Mouse (Mus musculus) cerebellum, postnatal 36 days (tissue): Measurements from ENCODE around the gene Pdgfc.
"Not testable (repeated sequence)": the region's sequence is repeated elsewhere in the genome, so short reads cannot be mapped to it uniquely, and the experiment has no call there.

ENCODE experiments used
- DNase-seq, 2 experiments: peaks; one replicate each; pipeline ENCODE4 v3.0.0; 2021 to 2022; ENCODE audit warnings: mixed read lengths in 2 of 2

Gene Pdgfc

DNA sequence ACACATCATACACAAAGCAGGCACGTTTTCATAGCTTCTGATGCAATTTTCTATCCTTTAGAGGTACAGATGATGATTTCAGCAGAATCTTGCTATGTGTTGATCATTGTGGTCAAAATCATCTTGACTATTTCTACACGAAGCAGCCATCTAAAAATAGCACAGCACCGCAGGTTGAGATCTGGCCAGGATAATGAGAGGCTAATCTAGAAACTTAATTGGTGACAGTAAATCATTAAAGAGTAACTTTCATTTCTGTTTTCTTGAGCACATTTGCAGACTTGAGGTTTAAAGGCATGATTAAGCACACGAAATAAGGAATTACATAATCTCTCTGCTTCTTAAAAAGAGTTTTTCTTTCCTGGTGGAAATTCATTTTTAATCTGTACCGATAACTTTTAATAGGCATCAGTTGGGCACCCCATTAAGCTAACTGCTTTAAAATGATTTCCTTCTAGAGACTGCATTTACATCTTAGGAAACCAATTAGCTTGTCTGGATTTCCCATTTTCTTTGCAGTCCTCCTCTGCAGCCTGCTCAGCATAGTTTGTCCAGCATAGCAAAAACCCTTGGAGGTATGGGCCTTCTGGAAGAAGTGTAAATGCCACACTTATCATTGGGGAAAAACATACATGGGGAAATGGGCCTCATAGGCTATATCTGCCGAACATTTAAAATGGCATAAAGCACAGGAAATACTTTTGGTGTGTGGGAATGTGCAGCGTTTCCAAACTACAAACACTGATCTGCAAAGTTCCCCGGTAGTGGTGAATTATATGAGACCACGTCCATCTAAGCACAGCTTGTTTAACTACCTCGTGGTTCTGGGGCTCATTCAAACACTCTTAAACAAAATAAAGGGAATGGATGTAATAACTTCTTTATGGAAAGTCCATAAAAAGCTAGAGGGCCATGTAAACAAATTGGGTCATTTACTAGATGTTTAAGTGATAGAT lies 10.7 kb downstream of the Pdgfc start:
- DNase-seq = no peak

DNA sequence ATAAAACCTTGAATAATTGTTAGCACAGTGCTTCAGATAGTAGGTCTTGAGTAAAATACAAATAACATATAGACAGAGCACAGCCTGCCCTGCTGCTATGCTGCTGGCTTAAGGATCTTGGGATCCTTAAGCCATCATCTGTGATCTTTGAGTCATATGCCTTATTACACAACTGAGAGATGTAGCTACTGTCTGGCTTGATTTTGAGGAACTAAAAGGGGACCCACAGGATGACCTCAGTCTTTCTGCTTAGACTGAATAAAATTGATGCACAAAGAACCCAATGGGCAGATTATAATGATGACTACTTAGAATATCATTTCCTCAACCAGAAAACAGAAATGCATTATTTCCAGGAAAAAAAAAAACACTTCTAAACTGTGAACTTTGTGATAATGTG lies 15.3 kb downstream of the Pdgfc start:
- no peak for DNase-seq

DNA sequence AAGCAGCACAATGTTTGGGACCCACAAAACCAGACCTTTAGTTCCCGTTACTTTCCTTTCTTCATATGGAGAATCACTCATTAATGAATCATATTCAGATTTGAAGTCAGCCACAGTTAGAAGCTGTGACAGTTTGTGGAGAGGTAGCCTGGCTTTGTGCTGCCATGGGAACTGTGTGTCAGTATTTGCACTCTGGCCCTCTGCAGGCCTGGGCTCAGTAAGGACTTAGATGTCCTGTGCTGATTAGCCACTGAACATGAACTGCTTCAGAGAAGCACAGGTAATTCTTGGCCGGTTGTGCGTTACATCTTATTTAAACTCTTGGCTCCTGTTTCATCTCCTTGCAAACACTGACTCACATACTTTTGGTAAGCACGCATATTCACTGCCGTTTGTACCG lies 16.2 kb downstream of the Pdgfc start:
- DNase-seq = no peak

DNA sequence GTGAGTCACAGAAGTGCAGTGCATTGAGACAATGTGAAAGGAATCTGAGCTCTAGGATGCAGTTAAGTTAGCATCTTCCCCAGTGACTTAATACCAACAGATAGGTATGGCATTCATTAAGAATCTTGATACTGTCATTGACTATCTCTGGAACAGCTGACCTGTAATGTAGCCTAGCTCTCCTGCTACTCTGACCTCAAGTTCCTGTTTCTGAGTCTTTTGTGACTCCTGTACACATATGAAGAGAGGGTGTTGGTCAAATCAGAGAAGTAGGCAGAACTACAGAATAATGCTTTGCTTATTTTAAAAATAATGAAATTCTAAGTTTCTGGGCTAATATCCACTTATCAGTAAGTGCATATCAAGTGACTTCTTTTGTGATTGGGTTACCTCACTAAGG lies 17.9 kb downstream of the Pdgfc start:
- no peak for DNase-seq

DNA sequence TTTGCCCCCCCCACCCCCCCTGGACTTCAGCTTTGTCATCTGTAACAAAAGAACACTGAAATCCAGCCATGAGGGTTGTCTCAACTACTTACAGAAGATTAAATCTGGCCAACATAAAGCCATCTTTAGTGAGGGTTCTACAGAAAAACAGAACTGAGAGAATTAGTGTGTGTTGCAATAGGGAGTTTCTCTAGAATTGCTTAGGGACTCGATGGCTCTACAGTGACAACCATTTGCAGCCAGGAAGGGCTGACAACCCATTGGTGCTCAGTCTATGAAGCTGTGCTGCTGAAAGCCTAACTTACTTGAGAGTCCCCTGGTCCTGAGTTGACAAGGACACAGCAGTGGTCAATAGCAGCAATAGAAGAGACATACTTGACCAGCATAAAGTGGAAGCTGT lies 21.5 kb downstream of the Pdgfc start:
- no peak for DNase-seq

DNA sequence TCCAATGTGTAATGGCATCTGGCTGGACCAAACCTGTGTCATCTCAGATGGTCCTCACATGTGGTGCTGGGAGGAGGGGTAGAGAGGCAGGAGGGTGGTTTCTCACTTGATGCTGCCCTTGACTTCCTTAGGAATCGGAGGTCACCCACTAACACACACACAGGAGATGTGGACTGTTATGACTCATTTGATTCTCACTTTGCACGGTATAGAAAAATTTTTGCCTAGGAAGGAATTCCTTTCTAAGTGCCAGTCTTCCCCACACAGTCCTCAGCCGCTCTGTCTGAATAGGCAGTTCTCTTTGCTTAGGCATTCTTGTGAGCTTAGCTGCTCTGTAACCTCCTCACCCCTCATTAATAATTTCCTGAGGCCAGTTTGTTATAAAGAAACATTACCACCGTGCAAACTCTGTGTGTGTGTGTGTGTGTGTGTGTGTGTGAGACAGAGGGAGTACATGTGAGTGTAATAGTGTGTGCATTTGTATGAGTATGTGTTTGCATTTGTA lies 22.4 kb downstream of the Pdgfc start:
- no peak for DNase-seq

DNA sequence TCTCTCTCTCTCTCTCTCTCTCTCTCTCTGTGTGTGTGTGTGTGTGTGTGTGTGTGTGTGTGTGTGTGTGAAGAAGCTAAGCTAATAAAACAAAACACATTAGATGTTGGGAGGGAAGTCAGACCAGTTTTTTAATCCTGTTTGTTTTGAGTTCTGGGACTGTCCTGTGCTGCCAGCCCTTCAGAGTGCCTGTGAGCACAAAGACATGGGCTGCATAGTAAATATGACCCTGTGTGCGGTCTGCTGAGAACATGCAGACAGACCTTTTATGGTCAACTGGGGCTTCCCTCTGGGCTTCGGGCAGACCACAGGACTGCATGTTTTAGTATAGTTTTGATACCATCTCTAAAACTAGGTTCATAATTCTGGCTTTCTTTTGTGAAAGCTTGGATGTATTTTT lies 32.3 kb downstream of the Pdgfc start:
- DNase-seq = no peak

DNA sequence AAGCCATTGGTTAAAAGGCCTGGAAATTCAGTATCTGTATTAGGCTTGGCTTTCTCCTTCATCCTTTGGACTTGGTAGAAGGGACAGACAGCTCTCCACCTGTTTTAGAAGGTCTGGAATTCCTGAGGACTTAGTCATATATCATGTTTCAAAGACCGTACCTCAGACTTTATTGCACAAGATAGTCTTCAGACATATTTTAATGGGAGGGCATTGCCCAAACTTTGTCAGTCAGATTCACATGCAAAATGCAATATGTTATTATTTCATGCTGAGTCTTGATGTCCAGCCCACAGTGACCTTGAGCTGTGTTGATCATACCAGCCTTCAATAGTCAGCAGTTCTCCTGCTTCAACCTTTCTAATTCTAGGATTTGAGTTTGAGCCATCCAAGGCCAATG lies 64.9 kb downstream of the Pdgfc start:
- no peak for DNase-seq

DNA sequence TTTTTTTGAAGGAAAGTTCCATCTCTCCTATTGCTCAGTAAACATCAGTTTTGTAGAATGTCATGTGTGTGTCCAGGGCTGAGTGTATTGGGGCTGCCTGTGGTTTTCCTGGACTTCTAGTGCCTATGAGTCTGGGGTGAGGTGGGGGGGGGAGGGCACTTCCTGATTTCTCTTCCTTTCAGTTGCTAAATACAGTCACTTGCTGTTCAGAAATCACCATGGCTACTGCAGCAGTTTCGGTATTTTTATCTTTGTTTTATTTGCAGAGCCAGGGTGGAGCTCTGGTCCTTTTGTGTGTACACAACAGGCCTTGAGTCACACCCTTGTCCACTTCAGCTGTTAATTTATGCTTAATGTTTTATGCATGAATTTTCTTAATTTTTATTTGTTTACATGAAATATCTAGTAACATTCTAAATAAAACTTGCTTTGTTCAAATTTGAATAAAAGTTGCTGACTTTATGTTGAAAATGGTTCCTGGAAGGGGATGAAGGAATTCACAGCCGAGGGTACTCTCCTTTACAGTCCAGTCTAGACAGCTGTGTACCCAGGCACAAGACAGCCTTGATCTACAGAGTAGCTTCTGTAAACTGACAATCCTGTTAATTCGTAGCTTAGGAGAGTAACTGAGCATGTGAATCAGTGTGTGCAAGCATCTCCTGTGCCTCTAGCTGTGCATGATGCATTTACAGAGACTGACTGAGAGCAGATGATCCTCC lies 66.1 kb downstream of the Pdgfc start:
- no peak for DNase-seq

DNA sequence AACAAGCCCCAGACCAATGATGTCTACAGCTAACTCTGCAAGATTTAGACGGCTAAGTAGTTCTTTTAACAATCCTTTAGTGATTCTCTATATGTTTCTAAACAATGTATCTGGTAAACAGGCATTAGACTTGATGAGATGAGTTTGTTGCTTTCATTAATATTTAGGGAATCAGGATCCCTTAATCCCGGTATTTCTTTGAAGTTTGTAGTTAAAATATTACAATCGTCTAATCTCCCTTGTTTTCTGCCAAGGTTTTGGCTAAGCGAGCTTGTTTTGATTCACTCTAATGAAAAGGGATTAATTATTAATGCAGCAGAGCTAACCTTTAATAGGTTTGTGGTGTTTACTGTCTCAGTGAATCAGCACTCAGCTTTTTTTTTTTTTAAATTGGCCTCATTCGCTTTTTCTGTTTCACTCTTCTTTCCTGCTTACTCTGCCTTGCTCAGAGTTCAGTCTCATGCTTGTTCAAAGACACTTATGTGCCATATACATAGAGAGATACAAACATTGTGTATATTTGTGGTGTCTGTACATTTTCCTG lies 66.7 kb downstream of the Pdgfc start:
- DNase-seq = no peak

DNA sequence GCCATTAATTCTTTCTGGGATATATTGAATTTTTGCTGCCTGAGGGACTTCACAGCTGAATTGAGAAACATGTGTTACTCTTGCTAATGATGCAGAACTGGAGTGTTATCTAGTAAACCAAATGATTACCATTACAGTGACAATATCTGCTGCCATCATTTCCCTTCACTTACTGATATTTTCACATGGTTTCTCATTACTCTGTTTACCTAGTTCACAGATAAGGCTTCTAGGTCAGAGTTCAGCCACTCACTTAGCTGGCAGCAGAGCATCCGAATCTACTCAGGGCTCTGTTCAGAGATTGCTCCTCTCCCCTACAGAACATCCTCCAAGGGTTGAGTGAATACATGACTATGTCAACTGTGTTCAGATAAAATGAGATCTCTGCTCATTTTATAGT lies 71.3 kb downstream of the Pdgfc start:
- DNase-seq = no peak

DNA sequence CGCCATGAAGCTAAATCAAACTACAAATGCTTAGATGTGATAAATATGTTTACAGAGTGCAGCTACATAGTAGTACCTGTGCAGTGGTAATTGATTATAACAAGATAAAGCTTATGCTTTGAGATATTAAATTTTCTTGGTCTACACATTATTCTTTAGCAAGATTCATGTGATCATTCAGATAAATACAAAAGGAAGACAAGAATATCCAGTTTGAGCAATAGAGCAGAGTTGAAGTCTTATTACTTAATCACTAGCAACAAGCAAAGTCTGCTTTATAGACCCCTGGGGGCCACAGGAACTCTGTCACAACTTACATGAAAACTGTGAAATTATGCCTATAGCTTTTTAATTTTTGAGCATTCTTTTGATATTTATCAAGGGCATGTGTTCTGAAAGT lies 74.8 kb downstream of the Pdgfc start:
- DNase-seq = no peak

DNA sequence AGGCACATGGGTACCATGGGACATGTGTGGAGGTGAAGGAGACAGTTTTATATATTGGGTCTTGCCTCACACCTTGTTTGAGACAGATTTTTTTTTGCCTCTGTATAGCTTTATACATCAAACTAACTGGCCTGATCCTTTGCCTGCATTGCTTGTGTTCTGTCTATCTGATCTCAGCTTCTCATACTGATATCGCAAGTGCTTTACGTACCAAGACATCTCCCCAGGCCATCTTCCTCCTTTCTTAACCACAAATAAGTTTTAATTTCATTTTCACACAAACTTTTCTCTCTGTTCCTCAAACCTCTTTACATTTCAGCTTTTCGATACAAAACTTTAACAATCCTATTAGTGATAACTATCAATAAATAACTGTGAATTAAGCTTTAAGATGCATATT lies 76.7 kb downstream of the Pdgfc start:
- no peak for DNase-seq

DNA sequence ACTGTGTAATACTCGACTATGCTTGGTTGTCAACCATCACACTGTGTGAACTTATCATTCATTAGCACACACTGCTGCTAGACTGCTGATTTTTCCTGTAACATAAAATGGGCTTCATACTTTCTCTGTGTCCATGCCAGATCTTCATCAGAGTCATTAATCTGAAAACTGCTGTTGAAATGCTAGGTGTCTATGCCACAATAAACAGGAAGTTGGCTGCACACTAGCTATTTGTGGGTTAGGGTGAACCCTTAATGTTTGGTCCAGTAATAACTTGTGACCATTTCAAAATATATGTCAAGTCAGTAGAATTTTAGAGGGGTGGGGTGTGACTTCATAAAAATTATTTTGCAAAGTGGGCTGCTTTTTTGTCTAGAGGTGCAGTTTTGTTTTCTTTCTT lies 84.4 kb downstream of the Pdgfc start:
- DNase-seq = no peak

DNA sequence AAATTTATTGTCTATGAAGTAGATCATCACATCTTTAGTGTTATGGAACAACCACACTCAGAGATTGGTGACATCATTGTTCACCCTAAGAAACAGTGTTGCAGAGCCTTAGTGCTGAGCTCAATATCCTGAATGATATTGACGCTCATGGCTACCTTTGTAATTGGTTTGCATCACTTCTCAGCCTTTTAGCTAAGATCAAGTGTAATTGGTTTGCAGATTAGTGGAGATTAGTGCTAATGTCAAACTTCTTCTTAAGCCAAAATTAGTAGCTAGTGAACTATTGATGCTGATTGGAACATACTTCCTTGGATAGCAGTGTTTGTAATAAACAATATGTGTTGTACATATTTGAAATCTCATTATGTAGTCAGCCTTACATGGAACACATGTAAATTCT lies 85.5 kb downstream of the Pdgfc start:
- DNase-seq = no peak

DNA sequence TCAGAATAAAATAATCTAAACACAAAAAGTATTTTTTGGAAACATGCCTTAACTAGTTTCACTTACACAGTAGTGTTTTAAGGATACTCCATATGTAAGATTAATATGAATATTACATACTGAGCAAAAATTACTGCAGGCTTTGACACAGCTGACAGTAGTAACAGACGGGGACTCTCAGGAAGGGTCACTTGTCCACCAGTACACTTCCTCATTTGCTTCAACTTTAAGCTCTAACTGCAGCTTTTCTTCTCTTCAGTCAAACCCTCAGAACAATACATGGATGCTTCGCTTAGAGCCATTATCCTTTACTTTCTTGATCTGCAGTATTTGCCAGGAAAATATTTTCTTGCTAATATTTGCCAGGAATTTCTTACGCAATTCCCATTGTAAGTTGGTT lies 87.2 kb downstream of the Pdgfc start:
- no peak for DNase-seq

DNA sequence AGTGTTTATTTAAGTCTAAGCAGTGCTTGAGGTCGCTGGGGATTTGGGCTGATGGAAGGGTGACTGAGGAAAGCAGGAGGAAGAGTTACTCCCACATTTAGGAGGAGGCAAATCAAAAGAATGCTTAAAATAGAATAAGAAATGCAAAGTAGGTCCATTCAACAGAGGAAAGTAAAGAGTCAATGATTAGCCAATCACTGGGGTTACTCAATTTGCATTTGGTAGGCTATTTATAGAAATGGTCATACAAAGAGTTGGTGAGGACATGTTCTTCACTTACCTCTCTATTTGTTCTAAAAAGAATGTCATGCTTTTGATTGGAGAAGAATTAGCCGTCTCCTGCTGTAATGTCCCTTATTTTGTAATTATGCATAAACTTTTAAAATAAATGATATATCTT lies 90.8 kb downstream of the Pdgfc start:
- no peak for DNase-seq

DNA sequence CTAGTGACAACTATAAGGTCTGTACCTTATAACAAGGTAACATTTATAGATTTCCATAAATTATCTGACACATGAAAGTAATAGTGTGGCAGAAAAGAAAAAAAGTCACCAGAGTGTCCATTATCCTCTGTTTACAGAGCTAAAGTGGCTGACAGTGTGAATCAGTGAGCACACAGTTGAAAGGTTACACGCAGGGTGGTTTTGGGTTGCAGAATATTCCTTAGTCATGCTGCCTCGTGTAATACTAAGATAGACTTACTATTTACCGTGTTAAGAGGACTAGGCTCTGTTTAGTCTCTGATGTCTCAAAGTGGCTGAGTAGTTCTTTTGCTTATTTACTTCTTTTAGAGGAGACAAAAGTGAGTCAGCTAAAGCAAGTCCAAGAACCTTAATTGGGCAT lies 100.8 kb downstream of the Pdgfc start:
- DNase-seq = no peak

DNA sequence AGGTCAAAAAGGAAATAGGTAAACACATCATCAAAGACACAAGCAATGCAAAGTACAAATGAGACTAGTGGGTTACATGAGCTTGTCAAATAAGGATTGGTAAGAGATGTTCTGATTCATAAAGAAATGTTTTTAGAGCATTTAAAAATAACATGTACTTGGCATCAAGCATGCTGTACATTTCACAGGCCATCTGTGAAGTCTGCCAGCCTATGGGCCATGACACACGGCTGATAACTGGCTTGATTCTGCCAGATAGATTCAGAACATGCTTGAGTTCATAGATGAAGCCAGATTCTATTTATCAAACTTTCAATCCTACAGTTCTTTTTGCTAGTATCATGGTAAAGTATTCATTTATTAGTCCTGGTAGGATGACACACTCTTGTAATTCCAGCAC lies 101.8 kb downstream of the Pdgfc start:
- DNase-seq = not testable (repeated sequence)

DNA sequence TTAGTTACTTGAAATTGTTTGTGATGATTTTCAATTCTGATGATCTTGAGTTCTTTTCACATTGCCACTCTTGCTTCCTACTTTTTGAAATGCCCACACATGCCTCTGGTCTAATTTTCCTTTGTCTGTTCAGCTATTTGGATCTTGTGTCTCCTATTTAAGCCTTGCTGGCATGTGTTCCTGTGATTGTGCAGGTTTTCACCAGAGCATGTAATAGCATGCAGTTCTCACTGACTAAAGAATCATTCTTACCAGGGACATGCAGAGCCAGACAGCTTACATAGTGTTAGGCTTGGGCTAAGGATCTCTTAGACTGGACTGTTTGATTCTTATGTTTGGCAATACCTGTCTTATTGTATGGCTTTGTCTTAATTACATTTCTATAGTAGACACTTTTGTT lies 107.5 kb downstream of the Pdgfc start:
- no peak for DNase-seq

DNA sequence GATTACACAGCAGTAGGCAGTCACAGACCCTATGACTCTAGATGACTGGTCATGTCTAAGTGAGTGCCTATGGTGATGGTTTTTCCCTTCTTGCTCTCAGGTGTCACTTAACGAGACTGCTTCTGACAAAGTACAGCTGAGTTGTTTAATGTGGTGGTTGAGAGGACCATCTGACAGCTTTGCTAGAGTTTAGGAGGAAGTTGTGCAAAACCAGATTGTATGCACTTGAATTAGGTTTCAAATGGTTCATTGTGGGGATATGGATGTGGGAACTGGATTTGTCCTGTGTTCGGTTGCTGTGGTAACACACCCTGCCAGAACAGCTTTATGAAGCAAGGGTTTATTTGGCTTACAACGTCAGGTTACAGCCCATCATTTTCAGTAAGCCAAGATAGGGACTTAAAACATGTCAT lies 112.9 kb downstream of the Pdgfc start:
- DNase-seq = no peak

DNA sequence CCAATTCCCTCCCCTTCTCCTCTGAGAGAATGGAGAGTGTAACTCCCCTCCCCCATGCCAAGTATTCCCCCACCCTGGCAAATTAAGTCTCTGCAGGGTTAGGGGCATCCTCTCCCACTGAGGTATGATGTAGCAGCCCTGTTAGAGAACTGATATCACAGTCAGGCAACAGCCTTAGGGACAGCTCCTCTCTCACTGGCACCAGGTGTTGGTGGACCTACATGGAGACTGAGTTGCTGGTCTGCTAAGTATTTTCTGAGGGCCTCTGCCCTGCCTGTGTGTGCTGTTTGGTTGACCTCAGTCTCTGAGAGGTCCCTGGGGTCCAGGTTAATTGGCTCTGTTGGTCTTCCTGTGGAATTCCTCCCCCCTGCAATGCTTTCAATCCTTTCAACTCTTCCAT lies 114.0 kb downstream of the Pdgfc start:
- no peak for DNase-seq

DNA sequence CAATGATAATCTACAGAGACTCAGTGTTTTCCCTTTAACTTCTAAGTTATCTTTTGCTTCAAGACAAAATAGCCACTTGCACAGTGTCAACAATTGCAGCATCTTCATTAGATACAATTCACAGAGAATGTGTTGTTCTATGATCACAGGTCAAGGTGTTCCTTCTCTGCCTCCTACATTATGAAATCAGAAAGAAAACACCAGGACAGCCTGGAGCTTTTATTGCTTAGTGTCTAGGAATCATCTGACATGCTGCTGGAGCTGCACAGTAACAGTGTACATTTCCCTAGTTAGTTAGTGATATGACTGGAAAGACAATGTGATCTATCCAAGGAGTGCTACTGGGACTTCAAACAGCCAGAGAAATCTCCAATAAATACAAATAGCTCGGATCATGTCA lies 118.2 kb downstream of the Pdgfc start:
- no peak for DNase-seq
